Mouse (Mus musculus): ENCODE data around the gene Slc40a1. TPM values are rescaled to one million over a fixed set of nuclear protein-coding genes. Genes with fewer than 3 reads are reported as not detected.

Slc40a1 gene
- total RNA-seq (2015) (26.6 and 38.3 TPM in 2 replicates), total RNA-seq (2017) (25.5 and 38.6 TPM in 2 replicates)

GRCm38 (mm10) chr1:45926393-45926763, at the start of gene Slc40a1:
Gene Slc40a1 (minus strand): TSS chr1:45926523.
- ATAC-seq (replicated peaks; ENCODE audit: poor library complexity) = peak; percentile 76

GRCm38 (mm10) chr1:45971314-45971713, 45.0 kb upstream of the Slc40a1 start:
- no peak for ATAC-seq (replicated peaks; ENCODE audit: poor library complexity)

- ATAC-seq (replicated peaks; ENCODE audit: poor library complexity) = no peak
These were observed 22.7 kb upstream of the Slc40a1 start for GRCm38 (mm10) chr1:45948988-45949387.

- ATAC-seq (replicated peaks; ENCODE audit: poor library complexity) = peak; percentile 96
These were observed 21.5 kb upstream of the Slc40a1 start for GRCm38 (mm10) chr1:45947843-45948242.

- peak; percentile 36; the same call in 1 of the 2 replicates for ATAC-seq (replicated peaks; ENCODE audit: poor library complexity)
These were observed 4.8 kb upstream of the Slc40a1 start for GRCm38 (mm10) chr1:45931127-45931526.

GRCm38 (mm10) chr1:45926911-45927310, 588 bp upstream of the Slc40a1 start:
- no peak for ATAC-seq (replicated peaks; ENCODE audit: poor library complexity)

GRCm38 (mm10) chr1:45925500-45926392, 577 bp downstream of the Slc40a1 start:
- ATAC-seq (replicated peaks; ENCODE audit: poor library complexity) = peak; percentile 75

GRCm38 (mm10) chr1:45925131-45925499, 1.2 kb downstream of the Slc40a1 start:
- ATAC-seq (replicated peaks; ENCODE audit: poor library complexity) = peak; percentile 23

GRCm38 (mm10) chr1:45924516-45924915, 1.8 kb downstream of the Slc40a1 start:
- ATAC-seq (replicated peaks; ENCODE audit: poor library complexity) = 0 out of 2 replicates have a peak, but pooled peaks have one; percentile 23

GRCm38 (mm10) chr1:45923306-45923705, 3.0 kb downstream of the Slc40a1 start:
- ATAC-seq (replicated peaks; ENCODE audit: poor library complexity) = no peak

- no peak for ATAC-seq (replicated peaks; ENCODE audit: poor library complexity)
These were observed 5.6 kb downstream of the Slc40a1 start for GRCm38 (mm10) chr1:45920703-45921102.

GRCm38 (mm10) chr1:45919752-45920151, 6.6 kb downstream of the Slc40a1 start:
- no peak for ATAC-seq (replicated peaks; ENCODE audit: poor library complexity)

- ATAC-seq (replicated peaks; ENCODE audit: poor library complexity) = no peak
These were observed 9.1 kb downstream of the Slc40a1 start for GRCm38 (mm10) chr1:45917136-45917803.

GRCm38 (mm10) chr1:45916174-45916573, 10.1 kb downstream of the Slc40a1 start:
- ATAC-seq (replicated peaks; ENCODE audit: poor library complexity) = no peak

- no peak for ATAC-seq (replicated peaks; ENCODE audit: poor library complexity)
These were observed 12.1 kb downstream of the Slc40a1 start for GRCm38 (mm10) chr1:45914236-45914635.

GRCm38 (mm10) chr1:45905107-45905821, 21.1 kb downstream of the Slc40a1 start:
- peak; percentile 42; the same call in 1 of the 2 replicates for ATAC-seq (replicated peaks; ENCODE audit: poor library complexity)

- no peak for ATAC-seq (replicated peaks; ENCODE audit: poor library complexity)
These were observed 22.2 kb downstream of the Slc40a1 start for GRCm38 (mm10) chr1:45904161-45904560.

GRCm38 (mm10) chr1:45898044-45898443, 28.3 kb downstream of the Slc40a1 start:
- no peak for ATAC-seq (replicated peaks; ENCODE audit: poor library complexity)

- ATAC-seq (replicated peaks; ENCODE audit: poor library complexity) = 0 out of 2 replicates have a peak, but pooled peaks have one; percentile 29
These were observed 32.0 kb downstream of the Slc40a1 start for GRCm38 (mm10) chr1:45894168-45894912.

GRCm38 (mm10) chr1:45891986-45892385, 34.3 kb downstream of the Slc40a1 start:
- ATAC-seq (replicated peaks; ENCODE audit: poor library complexity) = peak; percentile 50; the same call in 1 of the 2 replicates
